Mouse (Mus musculus) heart, postnatal 25 days (tissue): Measurements from ENCODE around the gene Rgs9. TPM values are rescaled to one million over a fixed set of nuclear protein-coding genes. Genes with fewer than 3 reads are reported as not detected.
"Not testable (repeated sequence)": the region's sequence is repeated elsewhere in the genome, so short reads cannot be mapped to it uniquely, and the experiment has no call there.

ENCODE experiments used
- DNase-seq: peaks from one replicate; pipeline ENCODE4 v3.0.0; 2022; ENCODE audit warnings: low spot score
- intact Hi-C: fragments of 180-260 bp; cut with DNase I; formaldehyde crosslinking; loops from one replicate; pipeline ENCODE4 v1.15.1; 2025
- total RNA-seq, 2 experiments: library from RNA; stranded (reverse); gene quantifications; 2 replicates each; pipeline ENCODE4 v1.2.3; 2021

The Rgs9 gene
- under 1 TPM; 0.10 to 0.14 TPM for total RNA-seq

DNA sequence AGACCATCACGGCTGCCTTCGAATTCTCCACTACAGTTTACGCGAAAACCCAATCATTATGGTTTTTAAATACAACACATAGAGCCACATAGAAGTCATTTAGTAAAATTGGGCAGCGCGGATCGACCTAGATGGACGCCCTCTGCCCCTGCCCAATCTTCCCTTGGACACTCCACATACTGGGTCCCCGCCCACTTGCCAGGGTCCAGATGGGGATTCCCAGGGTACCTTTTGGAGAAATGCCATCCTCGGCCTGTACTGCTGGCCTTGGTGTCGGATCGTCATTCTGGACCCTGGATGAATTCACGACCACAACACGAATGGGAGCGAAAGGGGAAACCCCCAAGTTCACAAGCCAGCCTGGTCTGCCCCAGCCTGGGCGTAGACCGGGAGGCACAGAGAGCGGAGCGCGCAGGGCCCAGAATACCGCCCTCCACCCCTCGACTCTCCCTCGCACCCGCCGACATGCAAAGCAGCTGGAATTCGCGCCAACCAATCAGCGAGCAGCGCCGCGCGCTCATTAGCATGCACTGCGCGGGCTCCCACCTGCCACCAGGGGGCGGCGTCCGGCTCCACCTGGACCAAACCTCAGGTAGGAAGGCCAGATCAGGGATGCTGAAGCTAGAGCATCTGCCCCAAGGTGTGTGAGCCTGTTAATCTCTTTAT lies at the start of gene Rgs9:
TSS of gene Rgs9 (minus strand) at position 420 of the 666 bp plus-strand sequence.
- intact Hi-C loops: no loop called here
- peak; percentile 73 for DNase-seq

DNA sequence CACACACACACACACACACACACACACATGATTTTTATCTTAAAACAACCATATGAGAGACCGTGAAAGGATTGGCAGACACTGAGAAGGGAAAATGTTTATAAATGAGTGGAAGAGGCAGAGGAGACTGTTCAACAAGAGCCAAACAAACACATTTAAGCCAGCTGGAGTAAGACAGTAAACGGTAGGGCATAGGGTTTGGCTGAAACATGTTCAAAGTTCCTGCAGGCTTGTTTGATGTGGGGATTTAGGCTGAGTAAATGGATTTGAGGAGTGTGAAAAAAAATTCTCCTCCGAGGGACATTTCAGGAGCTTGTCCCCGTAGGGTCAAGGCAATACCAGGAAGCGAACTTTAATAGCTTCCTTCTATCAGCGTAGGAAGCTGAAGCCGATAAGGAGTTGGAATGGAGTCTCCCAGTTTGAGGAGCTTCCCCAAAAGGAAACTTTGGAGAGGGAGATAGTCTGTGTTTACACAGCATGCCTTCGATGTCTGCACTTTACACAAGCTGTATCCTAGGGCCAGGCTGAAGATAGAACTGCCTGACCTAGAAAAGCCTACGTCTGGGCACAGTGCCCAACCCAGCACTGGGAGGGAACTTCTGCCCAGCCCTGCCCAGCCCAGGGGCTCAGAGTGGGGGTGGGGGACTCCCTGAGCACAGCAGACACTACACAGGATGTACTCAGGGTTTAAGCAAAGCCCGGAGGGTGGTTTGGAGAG lies 49.5 kb upstream of the Rgs9 start:
- intact Hi-C loops: loop anchor here (5.0 kb wide), 1 partner anchor 75 kb away; no protein-coding TSS in a partner anchor
- peak; percentile 74 for DNase-seq

DNA sequence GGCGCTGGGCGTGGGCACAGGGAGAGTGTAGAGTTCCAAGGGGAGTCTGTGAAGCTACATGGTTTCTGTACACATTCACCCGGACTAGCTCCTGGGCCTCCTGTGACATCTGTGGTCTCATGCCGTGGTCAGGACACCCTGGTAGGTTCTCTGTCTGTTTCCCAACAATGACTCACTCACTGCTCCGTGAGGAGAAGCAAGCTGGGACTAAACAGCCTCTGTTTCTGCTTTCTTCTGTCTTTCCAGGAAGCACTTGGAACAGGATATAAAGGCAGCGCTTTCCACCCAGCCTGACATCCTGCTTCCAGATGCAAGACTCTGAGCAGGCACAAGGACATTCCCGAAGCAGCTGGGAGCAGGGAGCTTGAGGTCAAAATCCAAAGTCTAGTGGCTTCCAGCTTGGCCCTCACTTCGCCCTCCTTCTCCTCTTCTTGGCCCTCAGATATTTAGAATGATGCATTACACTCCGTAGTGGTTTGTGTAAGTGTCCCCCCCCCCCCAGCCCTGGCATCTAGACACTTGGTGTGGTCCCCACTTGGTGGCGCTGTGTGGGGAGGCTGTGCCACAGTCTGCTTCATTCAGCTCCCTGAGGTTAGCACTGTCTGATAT lies 46.2 kb upstream of the Rgs9 start:
- DNase-seq: no peak
- intact Hi-C loops: loop anchor here (2.0 kb wide), 1 partner anchor 21 kb away; no protein-coding TSS in a partner anchor

DNA sequence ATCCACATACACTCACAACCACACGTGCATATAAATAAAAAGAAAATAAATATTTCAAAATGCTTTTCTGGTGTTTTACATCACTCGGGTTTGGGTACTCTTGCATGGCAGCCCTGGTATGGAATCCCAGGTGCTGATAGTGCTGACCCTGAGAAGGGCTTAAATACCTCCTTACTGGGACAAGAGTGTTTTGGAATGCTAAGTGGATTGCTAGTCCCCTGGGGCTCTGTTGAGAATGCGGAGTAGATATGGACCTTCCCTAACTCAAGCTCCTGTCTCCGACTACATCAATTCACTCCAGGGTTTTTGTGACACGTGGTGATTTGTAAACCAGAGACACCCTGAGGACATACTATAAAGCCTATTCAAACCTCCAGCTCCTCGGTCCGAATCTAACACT lies 45.6 kb upstream of the Rgs9 start:
- no peak for DNase-seq
- intact Hi-C loops: no loop called here

DNA sequence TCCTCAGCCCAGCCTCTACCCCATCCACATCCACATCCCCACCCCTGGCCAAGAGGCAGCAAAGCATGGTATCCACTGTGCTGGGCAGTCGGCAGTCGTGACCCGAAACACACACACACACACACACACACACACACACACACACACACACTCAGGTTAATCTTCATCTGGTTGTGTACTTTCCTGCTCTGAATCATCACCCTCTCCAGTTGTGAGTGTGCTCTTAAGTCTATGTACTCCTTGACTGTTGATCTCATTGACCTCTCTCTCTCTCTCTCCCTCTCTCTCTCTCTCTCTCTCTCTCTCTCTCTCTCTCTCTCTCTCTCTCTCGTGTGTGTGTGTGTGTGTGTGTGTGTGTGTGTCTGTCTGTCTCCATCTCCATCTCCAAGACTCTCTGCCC lies 44.7 kb upstream of the Rgs9 start:
- DNase-seq, intact Hi-C loops: not testable (repeated sequence)

DNA sequence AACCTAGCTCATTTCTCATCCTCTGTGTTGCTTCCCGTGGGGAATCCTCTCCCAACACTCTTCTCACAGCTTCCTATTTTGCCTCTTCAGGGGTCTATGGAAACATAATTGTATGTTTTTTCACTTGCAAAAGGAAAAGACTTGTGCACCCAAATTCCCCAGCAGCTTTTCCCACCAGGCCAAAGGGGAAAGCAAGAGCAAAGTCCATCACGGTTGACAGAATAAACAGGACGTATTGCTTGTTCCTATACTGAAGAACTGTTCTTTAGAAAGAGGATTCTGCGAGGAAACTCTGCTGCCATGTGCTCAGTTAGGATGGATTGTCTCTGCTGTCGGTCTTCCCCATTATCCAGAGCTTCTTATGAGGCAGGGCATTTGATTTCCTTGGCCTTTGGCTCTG lies 42.6 kb upstream of the Rgs9 start:
- DNase-seq: no peak
- intact Hi-C loops: no loop called here

DNA sequence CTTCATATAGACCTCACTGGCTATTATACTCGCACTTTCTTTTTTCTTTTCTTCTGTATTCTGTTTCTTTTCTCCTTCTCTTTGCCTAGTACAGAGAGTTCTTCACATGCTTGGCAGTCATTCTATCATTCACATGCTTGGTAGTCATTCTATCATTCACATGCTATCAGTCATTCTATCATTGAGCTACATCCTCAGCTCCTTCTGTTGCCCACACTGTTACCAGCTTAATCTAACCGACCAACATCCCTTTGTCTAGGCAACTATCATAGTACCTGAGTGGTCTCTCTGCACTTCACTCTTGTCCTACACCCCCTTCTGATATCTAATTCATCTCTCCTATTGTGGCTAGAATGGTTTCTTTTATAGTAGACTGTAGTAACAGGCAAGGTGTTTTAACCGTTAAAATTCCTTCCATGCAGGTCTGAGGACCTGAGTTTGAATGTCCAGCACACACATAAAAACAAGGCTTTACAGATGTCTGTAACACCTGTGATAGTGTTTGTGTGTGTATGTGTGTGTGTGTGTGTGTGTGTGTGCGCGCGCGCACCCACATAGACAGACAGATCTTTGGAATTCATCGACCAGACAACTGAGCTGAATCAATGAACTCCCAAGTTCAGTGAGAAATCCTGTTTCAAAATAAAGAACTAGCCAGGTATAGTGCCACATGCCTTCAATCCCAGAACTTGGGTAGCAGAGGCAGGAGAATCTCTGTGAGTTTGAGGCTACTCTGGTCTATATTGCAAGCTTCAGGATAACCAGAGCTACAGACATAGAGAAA lies 41.4 kb upstream of the Rgs9 start:
- DNase-seq: no peak
- intact Hi-C loops: no loop called here

DNA sequence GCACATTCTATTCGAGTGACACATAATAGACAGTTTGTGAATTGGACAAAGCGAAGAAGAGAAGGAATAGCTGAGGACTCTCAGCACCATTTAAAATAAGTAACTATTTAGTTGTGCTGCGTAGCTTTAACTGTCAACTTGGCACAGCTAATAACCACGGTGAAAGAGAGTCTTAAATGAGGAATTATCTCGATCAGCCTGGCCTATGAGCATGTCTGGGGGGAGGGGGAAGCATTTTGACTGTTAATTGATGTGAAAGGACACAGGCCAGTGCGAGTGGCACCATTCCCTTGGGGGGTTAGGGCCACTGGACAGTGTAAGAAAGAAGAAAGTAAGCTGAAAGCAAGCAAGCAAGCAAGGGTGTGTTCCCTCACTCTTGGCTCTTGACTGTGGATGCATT lies 38.0 kb upstream of the Rgs9 start:
- no peak for DNase-seq
- intact Hi-C loops: no loop called here

DNA sequence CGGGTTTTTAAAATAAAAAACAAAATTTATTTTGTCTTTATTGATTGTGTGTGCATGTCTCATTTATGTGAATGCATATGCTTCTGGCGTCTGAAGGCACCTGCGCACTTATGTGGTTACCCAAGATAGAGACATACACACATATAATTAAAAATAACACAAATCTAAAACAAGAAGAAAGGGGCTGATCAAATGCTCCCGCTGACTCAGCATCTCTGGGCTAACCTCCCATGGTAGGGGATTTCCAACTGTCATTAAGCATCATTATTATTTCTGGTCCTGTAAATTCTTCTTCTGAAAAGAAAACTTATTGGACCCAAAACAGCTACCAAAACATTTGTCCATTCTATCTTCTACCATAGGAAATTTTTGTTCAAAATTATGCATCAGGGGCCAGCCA lies 36.8 kb upstream of the Rgs9 start:
- intact Hi-C loops: loop anchor here (5.0 kb wide), 2 partner anchors 108 to 528 kb away; no protein-coding TSS in a partner anchor
- DNase-seq: no peak

DNA sequence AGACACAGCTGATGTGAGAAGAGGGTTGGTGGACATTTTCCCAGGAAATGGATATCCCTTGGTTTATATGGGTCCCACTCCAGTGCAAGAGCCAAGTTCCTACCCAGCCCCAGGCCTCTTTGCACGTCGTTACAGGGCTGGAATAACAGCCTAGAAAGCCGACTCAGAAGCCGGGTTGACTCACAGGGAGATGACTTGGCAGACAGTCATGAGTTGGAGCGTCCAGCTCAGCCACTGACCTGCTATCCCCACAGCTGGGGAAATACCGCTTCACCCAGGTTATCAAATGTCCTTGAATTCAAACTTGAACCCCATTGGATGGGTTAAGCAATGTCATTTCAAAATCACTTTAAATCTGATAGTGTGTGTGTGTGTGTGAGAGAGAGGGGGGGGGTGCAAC lies 34.8 kb upstream of the Rgs9 start:
- no peak for DNase-seq
- intact Hi-C loops: loop anchor here (5.0 kb wide), 2 partner anchors 110 to 530 kb away; no protein-coding TSS in a partner anchor

DNA sequence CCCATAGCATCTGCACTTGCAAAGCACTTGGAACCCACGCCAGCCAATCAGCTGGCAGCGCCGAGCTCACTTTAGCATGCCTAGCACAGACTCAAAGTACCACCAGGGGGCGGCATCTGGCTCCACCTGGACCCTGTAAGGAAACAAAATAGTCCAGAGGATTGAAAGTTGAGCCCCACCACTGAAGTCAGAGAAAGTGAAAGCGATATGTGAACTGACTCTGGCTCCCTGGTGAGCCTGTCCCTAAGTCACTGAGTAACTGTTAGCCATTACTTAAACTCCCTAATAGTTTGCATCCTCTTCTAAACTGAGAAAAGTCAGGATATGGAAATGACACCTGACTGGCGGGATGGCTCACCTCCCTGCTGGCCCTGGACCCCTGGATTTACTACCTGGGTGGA lies 33.5 kb upstream of the Rgs9 start:
- intact Hi-C loops: loop anchor here (1.0 to 5.0 kb wide), 4 partner anchors 94 to 531 kb away; partner anchors contain the start of gene Amz2
- DNase-seq: peak; percentile 83

DNA sequence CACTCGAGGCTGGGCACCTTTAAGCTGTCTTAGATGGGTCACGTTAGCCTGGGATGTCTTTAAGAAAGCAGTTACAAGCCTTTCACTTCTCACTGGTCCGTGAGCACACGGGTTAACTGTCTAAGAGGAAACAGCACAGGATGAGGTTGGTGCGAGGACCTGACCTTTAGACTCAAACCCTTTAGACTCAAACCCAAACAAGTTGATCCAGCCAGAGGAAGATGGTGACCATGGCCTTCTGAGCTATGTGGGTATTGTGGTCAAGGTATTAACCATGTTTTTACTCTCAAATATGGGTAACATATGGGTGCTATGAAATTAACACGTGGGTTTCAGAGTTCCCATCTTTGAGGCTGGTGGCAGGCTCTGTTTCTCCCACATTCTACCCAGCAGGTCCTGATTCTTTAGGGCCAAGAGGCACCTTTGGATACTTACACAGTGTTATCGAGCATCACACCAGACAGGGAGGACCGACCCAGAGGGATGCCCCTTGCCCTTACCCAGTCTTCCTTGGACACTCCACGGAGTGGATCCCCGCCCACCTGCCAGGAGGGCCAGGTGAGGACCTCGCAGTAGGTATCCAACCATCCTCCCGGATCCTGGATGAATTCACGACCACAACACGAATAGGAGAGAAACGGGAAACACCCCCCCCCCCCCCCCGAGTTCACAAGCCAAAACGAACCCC lies 32.9 kb upstream of the Rgs9 start:
- intact Hi-C loops: loop anchor here (1.0 to 5.0 kb wide), 4 partner anchors 94 to 531 kb away; partner anchors contain the start of gene Amz2
- DNase-seq: no peak

DNA sequence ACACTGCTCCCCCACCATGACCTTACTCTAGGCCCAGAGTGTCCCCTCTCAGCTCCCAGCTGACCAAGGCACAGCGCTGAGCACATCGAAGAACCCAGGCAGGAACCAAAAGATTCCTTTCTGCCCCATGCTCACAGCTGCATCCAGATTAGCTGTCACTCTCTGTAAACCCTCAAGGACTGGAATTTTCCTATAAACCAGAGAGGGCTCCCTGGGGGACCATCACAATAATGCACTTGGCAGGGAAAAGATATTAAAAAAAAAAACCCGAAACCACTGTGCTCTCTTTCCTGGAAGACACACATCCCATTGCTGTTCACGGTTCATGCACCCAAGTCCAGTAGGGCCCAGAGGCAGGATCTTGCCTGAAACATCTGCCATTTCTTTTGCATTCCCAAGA lies 31.4 kb upstream of the Rgs9 start:
- intact Hi-C loops: no loop called here
- DNase-seq: no peak

DNA sequence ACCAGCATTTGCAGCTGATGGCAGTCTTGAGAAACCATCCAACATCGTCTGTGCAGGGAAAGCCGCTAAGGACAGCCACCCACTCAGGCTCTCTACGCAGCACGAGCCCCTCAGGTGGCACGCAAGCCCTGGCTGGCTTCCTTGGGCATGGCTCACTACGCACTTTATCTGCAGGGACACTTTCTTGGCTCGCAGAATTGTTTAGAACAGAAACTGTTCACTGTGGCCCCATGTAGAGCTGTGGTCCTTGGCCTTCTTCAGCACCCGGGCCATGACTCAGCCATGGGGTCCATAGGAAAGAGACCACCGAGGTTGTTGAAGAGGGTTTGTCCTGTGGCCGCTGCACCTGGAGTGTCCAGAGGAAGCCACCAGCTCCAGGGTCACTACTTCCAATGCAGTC lies 30.0 kb upstream of the Rgs9 start:
- intact Hi-C loops: no loop called here
- DNase-seq: no peak

DNA sequence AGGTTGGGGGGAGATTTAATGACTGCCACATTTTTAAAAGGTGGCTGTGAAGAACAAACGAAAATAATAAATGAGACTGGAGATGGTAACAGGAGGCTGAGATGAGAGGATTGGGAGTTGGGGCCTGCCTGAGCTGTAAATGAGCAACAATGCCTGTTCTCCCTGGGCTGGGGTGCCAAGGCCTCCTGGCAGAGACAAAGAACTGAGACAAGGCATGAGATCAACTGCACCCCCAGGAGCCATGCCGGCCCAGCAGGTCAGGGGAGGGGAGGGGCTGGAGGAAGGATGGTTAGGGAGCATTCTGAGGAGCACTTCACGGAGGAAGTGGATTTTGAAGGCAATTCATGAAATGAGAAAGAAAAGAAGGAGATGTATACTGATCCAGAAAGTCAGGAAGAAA lies 29.5 kb upstream of the Rgs9 start:
- DNase-seq: no peak
- intact Hi-C loops: no loop called here

DNA sequence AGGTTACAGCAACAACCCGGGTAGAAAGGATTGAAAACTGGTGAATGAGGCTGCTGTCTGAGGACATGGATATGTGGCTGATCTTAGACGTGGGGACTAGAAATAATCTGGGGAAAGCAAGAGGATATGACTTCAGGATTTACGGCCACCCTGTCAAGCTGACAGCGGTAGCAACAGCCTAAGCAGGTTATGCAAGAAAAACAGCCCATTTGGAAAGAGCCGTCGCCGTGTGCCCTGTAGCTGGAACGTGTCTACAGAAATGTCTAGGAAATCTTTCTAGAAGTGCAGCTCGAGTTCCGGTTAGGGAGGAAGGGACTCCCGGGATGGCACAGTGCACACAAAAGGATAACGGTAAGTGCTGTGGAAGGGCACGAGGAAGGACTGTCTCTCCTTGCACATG lies 28.3 kb upstream of the Rgs9 start:
- intact Hi-C loops: no loop called here
- DNase-seq: no peak

DNA sequence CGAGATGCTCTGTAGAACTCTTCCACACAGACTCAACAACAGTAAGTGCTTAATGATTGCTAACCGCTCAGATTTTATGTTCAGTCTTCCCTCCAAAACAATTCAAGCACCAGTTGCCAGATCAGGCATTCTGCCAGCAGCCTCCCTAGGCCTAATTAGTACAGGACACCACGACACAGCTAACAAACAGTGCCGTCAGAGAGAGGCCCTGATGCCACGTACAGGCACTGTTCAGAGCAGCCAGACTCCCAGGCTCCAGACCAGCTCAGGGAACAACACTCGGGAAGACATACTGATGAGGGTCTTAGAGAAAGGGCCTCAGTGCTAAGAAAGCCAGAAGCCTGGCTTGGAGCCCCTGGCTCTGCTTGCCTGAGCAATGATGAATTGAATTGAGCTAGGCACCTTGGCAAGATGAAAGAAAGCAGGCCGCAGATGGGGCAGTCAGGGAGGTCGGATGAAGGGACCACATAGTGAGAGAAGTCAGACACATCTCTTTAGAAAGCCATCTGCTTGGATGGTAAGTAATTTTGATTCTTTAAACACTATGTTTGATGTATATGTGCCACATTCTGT lies 22.5 kb upstream of the Rgs9 start:
- DNase-seq: no peak
- intact Hi-C loops: no loop called here

DNA sequence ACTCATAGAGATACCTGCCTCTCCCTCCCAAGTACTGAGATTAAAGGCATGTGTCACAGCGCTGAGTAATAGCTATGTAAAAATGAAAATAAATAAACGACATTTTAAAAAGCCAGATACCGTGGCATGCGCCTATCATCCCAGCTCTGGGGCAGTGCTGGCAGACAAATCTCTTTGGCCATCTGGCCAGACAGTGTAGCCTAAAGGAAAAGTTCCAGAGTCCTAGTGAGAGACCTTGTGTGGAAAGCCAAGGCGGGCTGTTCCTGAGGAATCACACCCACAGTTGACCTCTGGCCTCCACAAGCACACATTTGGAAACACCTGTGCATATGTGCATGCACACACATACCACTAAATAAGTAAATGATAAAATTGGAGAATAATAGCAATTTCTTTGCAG lies 22.0 kb upstream of the Rgs9 start:
- DNase-seq: no peak

DNA sequence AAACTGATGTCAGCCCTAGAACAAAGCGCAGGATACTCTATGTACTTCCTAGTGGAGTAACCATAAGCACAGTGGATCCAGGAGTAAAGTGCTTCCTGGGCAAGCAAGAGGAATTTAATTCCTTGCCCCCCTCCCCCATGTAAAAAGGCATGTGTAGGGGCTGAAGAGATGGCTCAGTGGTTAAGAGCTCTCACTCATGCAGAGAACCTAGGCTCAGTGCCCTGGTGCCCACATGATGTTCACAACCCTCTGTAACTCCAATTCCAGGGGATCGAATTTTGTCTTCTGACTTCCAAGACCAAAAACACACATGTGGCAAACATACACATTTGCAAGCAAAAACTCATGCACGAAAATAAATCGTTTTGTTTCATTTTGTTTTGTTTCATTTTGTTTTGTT lies 21.5 kb upstream of the Rgs9 start:
- no peak for DNase-seq
- intact Hi-C loops: loop anchor here (5.0 to 10.0 kb wide), 2 partner anchors 268 to 535 kb away; no protein-coding TSS in a partner anchor

More for the DNA sequence above, 22.0 kb upstream of the Rgs9 start:
- intact Hi-C loops: loop anchor here (5.0 to 10.0 kb wide), 2 partner anchors 267 to 535 kb away; no protein-coding TSS in a partner anchor
